Mouse (Mus musculus): ENCODE data around the gene Coa3. TPM values are rescaled to one million over a fixed set of nuclear protein-coding genes. Genes with fewer than 3 reads are reported as not detected.
"Not testable (repeated sequence)": the region's sequence is repeated elsewhere in the genome, so short reads cannot be mapped to it uniquely, and the experiment has no call there.

The Coa3 gene
- 245 and 273 TPM in 2 replicates for polyA plus RNA-seq (2012; rRNA removed)

DNA sequence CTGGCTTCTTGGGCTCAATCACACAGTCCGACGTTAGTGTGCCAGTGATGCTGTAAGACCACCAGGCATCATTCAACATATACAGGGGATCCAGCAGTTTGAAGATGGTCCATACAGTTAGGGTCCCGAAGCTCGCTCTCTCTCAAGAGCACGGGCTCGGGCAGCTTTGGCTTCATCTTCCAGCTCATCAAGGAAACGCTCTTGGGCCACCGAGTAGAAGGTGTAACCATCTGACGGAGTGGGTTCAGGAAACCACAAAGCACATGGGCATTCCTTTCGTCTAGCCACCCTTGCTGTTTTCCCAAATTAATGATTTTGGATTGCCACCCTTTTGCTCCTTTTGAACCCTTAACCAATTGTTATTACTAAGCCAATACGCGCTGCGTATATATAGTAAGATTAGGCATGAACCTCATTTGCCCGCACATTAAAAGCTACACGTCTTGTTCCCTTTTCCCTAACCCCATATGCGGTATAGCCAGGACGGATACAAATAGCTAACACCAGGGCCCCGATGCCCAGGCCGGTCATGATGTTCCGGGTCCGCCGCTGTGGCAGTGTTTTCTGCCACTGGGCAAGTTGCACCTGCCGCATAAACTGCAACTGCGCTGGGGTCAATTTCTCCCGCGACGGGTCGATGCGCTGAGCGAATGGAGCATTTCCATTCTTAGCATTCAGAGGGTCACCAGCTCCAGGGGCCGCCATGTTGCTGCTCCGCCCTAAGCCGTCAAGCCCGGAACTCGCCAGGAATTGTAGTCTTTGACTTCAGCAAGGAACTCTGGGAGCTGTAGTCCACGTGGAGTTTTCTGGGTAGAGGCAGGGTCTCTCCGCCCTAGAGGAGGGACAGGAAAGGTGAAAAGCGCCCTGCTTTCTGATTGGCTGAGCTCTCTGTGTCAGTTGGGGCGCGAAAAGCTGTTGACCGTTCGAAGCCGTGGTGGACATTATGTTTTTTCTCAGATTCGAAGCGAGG is at the start of gene Coa3, which contains the start of gene Cntd1:
Gene Coa3 (minus strand): TSS at position 892 of the 970 bp plus-strand sequence.
Gene Cntd1 (plus strand): TSS at position 790 of the 970 bp plus-strand sequence.
- H3K4me1 ChIP-seq (replicated peaks; ENCODE audit: control insufficient read depth, insufficient read depth, low read length), result peaks cover 15% of the 10 kb centered on the region
- peak; percentile 88 for DNase-seq
- H3K27ac ChIP-seq (ENCODE audit: control insufficient read depth, insufficient read depth, low read length), result no peak within 1 kb of the TSS
- H3K27me3 ChIP-seq (ENCODE audit: control insufficient read depth, insufficient read depth, low read length), result no peaks in the 10 kb centered on the region
- 4% methylated on average over 45 of the region's 45 CpGs for WGBS
- no peaks in the 10 kb centered on the region for H3K36me3 ChIP-seq (ENCODE audit: control insufficient read depth, insufficient read depth, low read length)
- peak; percentile 38; the same call in 1 of the 2 replicates for TF ChIP-seq CTCF (IDR thresholded peaks at IDR 0.05; ENCODE audit: borderline replicate concordance, control insufficient read depth, extremely low read depth, insufficient read depth, low read length, poor library complexity)
- peak; percentile 44; the same call in 1 of the 2 replicates for TF ChIP-seq POLR2A (IDR thresholded peaks at IDR 0.05; ENCODE audit: control insufficient read depth, extremely low read depth, insufficient read depth, low read length, poor library complexity)
- peak within 1 kb of the TSS; percentile 60 for H3K4me3 ChIP-seq (ENCODE audit: control insufficient read depth, insufficient read depth, low read length)

DNA sequence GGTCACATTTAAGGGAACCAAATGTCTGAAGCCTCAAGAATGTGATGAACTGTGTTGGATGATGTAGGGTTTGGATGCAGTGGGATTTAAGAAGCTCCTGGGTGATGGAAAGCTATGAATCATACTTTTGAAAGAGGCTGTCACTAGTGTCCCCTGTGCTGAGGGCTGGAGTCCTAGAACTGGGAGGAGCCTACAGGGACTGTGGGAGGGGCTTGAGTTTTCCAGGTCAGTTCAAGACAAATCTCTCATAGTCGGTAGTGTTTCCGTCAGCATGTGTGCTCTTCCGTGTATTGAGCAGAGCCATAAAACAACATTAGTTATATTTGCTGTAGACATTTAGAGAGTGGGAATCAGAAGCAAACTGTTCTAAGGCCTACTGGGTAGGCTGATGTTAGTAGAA is 48.4 kb upstream of the Coa3 start:
- H3K36me3 ChIP-seq (ENCODE audit: control insufficient read depth, insufficient read depth, low read length), result peaks cover 28% of the 10 kb centered on the region
- TF ChIP-seq POLR2A (IDR thresholded peaks at IDR 0.05; ENCODE audit: control insufficient read depth, extremely low read depth, insufficient read depth, low read length, poor library complexity) (no peak), CTCF (IDR thresholded peaks at IDR 0.05; ENCODE audit: borderline replicate concordance, control insufficient read depth, extremely low read depth, insufficient read depth, low read length, poor library complexity) (no peak)
- 71% methylated on average over 3 of the region's 3 CpGs for WGBS
- H3K4me1 ChIP-seq (replicated peaks; ENCODE audit: control insufficient read depth, insufficient read depth, low read length), result no peaks in the 10 kb centered on the region
- no peak for DNase-seq
- H3K27me3 ChIP-seq (ENCODE audit: control insufficient read depth, insufficient read depth, low read length), result no peaks in the 10 kb centered on the region
- no peak overlapping the region for H3K27ac ChIP-seq (ENCODE audit: control insufficient read depth, insufficient read depth, low read length)
- H3K4me3 ChIP-seq (ENCODE audit: control insufficient read depth, insufficient read depth, low read length), result no peak overlapping the region

DNA sequence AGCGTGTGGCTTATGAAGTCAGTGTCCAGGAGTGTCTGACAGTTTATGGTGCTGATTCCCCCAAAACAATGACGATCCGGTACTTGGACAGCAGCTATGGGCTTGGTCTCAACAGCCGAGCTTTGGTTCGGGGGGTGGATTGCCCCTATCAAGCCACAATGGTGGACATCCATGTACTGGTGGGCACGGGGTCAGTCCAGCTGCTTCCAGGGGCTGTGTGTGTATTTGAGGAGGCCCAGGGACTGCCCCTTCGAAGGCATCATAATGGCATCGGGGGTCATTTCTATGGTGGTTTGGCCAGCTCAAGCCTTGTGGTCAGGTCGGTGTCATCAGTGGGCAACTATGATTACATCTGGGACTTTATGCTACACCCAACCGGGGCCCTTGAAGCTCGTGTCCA is 47.2 kb upstream of the Coa3 start:
- Histone ChIP-seq H3K36me3 (ENCODE audit: control insufficient read depth, insufficient read depth, low read length) (peaks cover 39% of the 10 kb centered on the region), H3K4me1 (replicated peaks; ENCODE audit: control insufficient read depth, insufficient read depth, low read length) (no peaks in the 10 kb centered on the region), H3K4me3 (ENCODE audit: control insufficient read depth, insufficient read depth, low read length) (no peak overlapping the region), H3K27ac (ENCODE audit: control insufficient read depth, insufficient read depth, low read length) (no peak overlapping the region), H3K27me3 (ENCODE audit: control insufficient read depth, insufficient read depth, low read length) (no peaks in the 10 kb centered on the region)
- 97% methylated on average over 11 of the region's 11 CpGs for WGBS
- DNase-seq, result no peak
- TF ChIP-seq CTCF (IDR thresholded peaks at IDR 0.05; ENCODE audit: borderline replicate concordance, control insufficient read depth, extremely low read depth, insufficient read depth, low read length, poor library complexity) (no peak), POLR2A (IDR thresholded peaks at IDR 0.05; ENCODE audit: control insufficient read depth, extremely low read depth, insufficient read depth, low read length, poor library complexity) (no peak)

DNA sequence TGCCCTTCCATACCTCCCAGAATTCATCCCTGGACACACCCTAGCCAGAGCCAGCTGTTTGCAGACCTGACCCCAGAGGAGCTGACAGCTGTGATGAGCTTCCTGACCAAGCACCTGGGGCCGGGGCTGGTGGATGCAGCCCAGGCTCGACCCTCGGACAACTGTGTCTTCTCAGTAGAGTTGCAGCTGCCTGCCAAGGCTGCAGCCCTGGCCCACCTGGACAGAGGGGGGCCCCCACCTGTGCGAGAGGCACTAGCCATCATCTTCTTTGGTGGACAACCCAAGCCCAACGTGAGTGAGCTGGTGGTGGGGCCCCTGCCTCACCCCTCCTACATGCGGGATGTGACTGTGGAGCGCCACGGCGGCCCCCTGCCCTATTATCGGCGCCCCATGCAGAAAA is 46.3 kb upstream of the Coa3 start:
- DNase-seq; H3K4me3 ChIP-seq (ENCODE audit: control insufficient read depth, insufficient read depth, low read length); H3K27ac ChIP-seq (ENCODE audit: control insufficient read depth, insufficient read depth, low read length); H3K4me1 ChIP-seq (replicated peaks; ENCODE audit: control insufficient read depth, insufficient read depth, low read length); H3K27me3 ChIP-seq (ENCODE audit: control insufficient read depth, insufficient read depth, low read length): not testable (repeated sequence)
- 95% methylated on average over 11 of the region's 11 CpGs for WGBS
- peaks cover 48% of the 10 kb centered on the region for H3K36me3 ChIP-seq (ENCODE audit: control insufficient read depth, insufficient read depth, low read length)

DNA sequence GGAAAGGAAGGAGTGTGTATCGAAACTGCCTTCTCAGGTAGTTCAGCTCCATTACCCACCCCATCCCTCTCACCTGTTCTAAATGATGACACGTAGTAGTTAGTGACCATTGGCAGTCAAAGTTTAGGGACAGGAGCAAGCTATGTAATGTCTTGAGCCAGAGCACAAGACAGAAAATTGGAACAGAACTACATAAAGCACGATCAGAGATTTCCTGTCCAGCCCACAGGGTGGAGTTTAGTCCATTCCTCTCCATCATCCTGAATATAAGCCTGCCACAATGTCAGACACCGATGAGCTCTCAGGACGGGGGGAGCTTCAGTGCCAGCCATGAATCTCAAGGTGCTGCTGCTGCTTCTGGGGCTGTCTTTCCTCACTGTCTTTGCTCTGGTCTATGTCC is 45.8 kb upstream of the Coa3 start, which contains the start of gene Aoc2:
Gene Aoc2 (plus strand): TSS at position 301 of the 400 bp plus-strand sequence.
- WGBS, result 93% methylated on average over 5 of the region's 5 CpGs
- DNase-seq, result no peak
- Histone ChIP-seq H3K27ac (ENCODE audit: control insufficient read depth, insufficient read depth, low read length) (no peak within 1 kb of the TSS), H3K4me3 (ENCODE audit: control insufficient read depth, insufficient read depth, low read length) (no peak within 1 kb of the TSS), H3K36me3 (ENCODE audit: control insufficient read depth, insufficient read depth, low read length) (peaks cover 53% of the 10 kb centered on the region), H3K4me1 (replicated peaks; ENCODE audit: control insufficient read depth, insufficient read depth, low read length) (no peaks in the 10 kb centered on the region), H3K27me3 (ENCODE audit: control insufficient read depth, insufficient read depth, low read length) (no peaks in the 10 kb centered on the region)
- TF ChIP-seq CTCF (IDR thresholded peaks at IDR 0.05; ENCODE audit: borderline replicate concordance, control insufficient read depth, extremely low read depth, insufficient read depth, low read length, poor library complexity), result no peak
- TF ChIP-seq POLR2A (IDR thresholded peaks at IDR 0.05; ENCODE audit: control insufficient read depth, extremely low read depth, insufficient read depth, low read length, poor library complexity), result no peak

DNA sequence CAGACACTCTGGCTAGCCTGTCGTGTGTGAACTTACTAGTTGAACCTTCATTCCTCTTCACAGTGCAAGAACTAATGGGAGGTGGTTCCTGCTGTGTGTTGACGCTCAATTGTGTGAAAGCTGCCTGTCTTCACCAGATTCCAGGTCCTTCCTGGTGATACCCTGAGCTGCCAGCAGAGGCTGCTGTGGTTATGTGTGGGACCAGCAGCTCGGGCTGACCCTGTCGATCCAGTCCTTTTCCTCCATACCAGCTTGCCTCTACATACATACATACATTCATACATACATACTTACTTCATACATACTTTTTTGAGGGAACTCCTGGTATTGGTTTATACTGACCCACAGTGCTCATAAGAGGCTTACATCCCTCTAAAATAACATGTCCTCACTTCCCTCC is 44.7 kb upstream of the Coa3 start:
- no peaks in the 10 kb centered on the region for H3K27me3 ChIP-seq (ENCODE audit: control insufficient read depth, insufficient read depth, low read length)
- peak; percentile 59 for DNase-seq
- peaks cover 60% of the 10 kb centered on the region for H3K36me3 ChIP-seq (ENCODE audit: control insufficient read depth, insufficient read depth, low read length)
- no peaks in the 10 kb centered on the region for H3K4me1 ChIP-seq (replicated peaks; ENCODE audit: control insufficient read depth, insufficient read depth, low read length)
- H3K4me3 ChIP-seq (ENCODE audit: control insufficient read depth, insufficient read depth, low read length), result no peak overlapping the region
- TF ChIP-seq POLR2A (IDR thresholded peaks at IDR 0.05; ENCODE audit: control insufficient read depth, extremely low read depth, insufficient read depth, low read length, poor library complexity) (no peak), CTCF (IDR thresholded peaks at IDR 0.05; ENCODE audit: borderline replicate concordance, control insufficient read depth, extremely low read depth, insufficient read depth, low read length, poor library complexity) (peak; percentile 75; the same call in 1 of the 2 replicates)
- 58% methylated on average over 4 of the region's 4 CpGs for WGBS
- H3K27ac ChIP-seq (ENCODE audit: control insufficient read depth, insufficient read depth, low read length), result no peak overlapping the region

Measured in thymus, adult 2 months (tissue).